Mouse (Mus musculus): ENCODE data around the gene Ninj1. TPM values are rescaled to one million over a fixed set of nuclear protein-coding genes. Genes with fewer than 3 reads are reported as not detected.

Ninj1 gene
- polyA plus RNA-seq, 1 experiment from 2014 or later, result 17.5 TPM

- no peak for ATAC-seq (ENCODE audit: low FRiP score)
- Histone ChIP-seq H3K9ac (ENCODE audit: low read length) (no peak overlapping the region), H3K4me1 (ENCODE audit: control insufficient read depth, insufficient read depth, low read length) (no peaks in the 10 kb centered on the region), H3K27ac (ENCODE audit: low read depth, low read length) (no peak overlapping the region), H3K9me3 (ENCODE audit: control insufficient read depth, low read length) (no peaks in the 10 kb centered on the region), H3K36me3 (ENCODE audit: control insufficient read depth, insufficient read depth, low read length) (no peaks in the 10 kb centered on the region), H3K27me3 (ENCODE audit: control insufficient read depth, insufficient read depth, low read length) (no peaks in the 10 kb centered on the region), H3K4me3 (ENCODE audit: low read depth, low read length) (no peak overlapping the region), H3K4me2 (no peak overlapping the region)
- DNase-seq (ENCODE audit: low spot score, missing footprints), result no peak
- WGBS, result 15% methylated on average over 10 of the region's 10 CpGs
Measured at GRCm38 (mm10) chr13:49224314-49224713, 37.0 kb downstream of the Ninj1 start.

DNA sequence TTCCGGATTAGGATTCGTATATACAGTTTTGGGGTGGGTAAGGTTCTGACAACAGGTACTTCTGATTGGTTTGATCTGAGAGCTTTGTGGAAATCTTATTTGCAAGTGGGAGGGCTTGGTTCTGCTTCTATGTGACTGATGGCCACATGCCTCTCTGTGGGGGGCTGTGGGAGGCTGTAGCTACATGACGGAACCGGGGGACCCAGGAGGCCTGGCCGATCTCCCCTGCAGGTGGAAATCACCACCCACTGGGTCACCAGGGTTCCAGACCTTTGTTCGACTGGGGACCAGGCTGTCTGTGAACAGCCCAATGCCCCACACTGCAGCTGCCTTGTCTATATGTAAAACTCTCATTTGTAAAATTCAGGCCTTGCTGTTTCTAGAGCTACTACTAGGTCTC is 37.4 kb downstream of the Ninj1 start:
- Histone ChIP-seq H3K27me3 (ENCODE audit: control insufficient read depth, insufficient read depth, low read length) (no peaks in the 10 kb centered on the region), H3K27ac (ENCODE audit: low read depth, low read length) (no peak overlapping the region), H3K4me1 (ENCODE audit: control insufficient read depth, insufficient read depth, low read length) (no peaks in the 10 kb centered on the region), H3K36me3 (ENCODE audit: control insufficient read depth, insufficient read depth, low read length) (no peaks in the 10 kb centered on the region), H3K4me2 (no peak overlapping the region), H3K9me3 (ENCODE audit: control insufficient read depth, low read length) (no peaks in the 10 kb centered on the region), H3K9ac (ENCODE audit: low read length) (no peak overlapping the region), H3K4me3 (ENCODE audit: low read depth, low read length) (no peak overlapping the region)
- no peak for DNase-seq (ENCODE audit: low spot score, missing footprints)
- no peak for ATAC-seq (ENCODE audit: low FRiP score)
- 21% methylated on average over 6 of the region's 6 CpGs for WGBS

DNA sequence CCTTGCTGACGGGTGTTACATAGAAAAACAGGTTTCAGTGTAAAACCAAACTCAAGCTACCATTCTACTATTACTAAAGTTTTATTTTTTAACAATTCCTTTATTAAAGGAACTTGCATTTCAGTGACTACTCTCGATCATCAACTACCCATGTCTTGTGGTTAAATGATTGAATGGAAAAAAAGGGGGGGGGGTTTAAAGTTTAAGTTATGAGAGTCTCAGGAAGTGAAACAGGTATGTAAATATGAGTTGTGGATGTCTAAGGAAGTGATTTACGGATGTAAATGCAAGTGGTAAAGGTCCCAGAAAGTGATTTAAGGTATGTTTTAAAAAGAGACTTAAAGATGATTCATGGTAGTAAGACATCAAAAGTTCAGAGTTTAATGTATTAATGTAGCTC is 37.9 kb downstream of the Ninj1 start:
- H3K4me3 ChIP-seq (ENCODE audit: low read depth, low read length), result no peak overlapping the region
- H3K4me1 ChIP-seq (ENCODE audit: control insufficient read depth, insufficient read depth, low read length), result no peaks in the 10 kb centered on the region
- H3K36me3 ChIP-seq (ENCODE audit: control insufficient read depth, insufficient read depth, low read length), result no peaks in the 10 kb centered on the region
- no peaks in the 10 kb centered on the region for H3K27me3 ChIP-seq (ENCODE audit: control insufficient read depth, insufficient read depth, low read length)
- H3K27ac ChIP-seq (ENCODE audit: low read depth, low read length), result no peak overlapping the region
- no peak overlapping the region for H3K9ac ChIP-seq (ENCODE audit: low read length)
- ATAC-seq (ENCODE audit: low FRiP score) (no peak), DNase-seq (ENCODE audit: low spot score, missing footprints) (no peak)
- H3K9me3 ChIP-seq (ENCODE audit: control insufficient read depth, low read length), result no peaks in the 10 kb centered on the region
- H3K4me2 ChIP-seq, result no peak overlapping the region
- 65% methylated on average over 3 of the region's 3 CpGs for WGBS

- 25% methylated on average over 4 of the region's 4 CpGs for WGBS
Measured at GRCm38 (mm10) chr13:49225633-49226032, 38.3 kb downstream of the Ninj1 start.

DNA sequence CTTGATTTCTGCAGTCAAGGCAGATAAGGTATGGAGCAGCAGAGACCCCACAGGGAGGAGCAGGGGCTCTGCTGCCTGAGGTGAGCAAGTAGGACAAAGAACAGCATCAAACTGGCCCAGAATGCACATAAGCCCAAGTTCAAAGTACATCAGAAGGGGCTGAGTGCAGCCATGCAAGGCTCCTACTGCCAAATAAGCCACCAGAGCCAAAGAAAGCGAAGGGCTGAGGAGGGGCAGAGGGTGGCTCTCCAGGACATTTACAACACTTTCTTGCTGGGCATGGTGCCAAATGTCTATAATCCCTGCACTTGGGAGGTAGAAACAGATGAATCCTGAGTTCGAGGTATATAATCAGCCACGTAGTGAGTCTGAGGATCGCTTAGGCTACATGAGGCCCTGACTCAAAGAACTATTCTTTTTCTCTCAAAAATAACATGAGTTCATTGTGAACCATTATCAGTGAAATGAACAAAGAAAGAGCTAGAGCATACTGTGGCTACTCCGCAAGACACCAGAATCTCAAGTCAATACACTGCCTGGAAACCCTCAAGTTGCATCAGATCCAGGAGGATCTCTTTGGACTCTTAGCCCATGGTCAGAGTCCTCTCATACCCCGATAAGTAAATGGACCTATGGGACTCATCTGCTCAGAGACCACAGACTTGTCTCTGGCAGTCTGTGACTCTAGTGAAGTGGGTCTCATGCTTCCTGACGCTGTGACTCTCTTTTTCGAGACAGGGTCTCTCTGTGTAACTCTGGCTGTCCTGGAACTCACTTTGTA is 46.7 kb downstream of the Ninj1 start:
- ATAC-seq (ENCODE audit: low FRiP score) (no peak), DNase-seq (ENCODE audit: low spot score, missing footprints) (no peak)
- Histone ChIP-seq H3K4me2 (no peak overlapping the region), H3K4me1 (ENCODE audit: control insufficient read depth, insufficient read depth, low read length) (no peaks in the 10 kb centered on the region), H3K4me3 (ENCODE audit: low read depth, low read length) (no peak overlapping the region), H3K9me3 (ENCODE audit: control insufficient read depth, low read length) (no peaks in the 10 kb centered on the region), H3K36me3 (ENCODE audit: control insufficient read depth, insufficient read depth, low read length) (no peaks in the 10 kb centered on the region), H3K27me3 (ENCODE audit: control insufficient read depth, insufficient read depth, low read length) (no peaks in the 10 kb centered on the region), H3K27ac (ENCODE audit: low read depth, low read length) (no peak overlapping the region), H3K9ac (ENCODE audit: low read length) (no peak overlapping the region)
- 93% methylated on average over 8 of the region's 8 CpGs for WGBS

More at GRCm38 (mm10) chr13:49225633-49226032, 38.3 kb downstream of the Ninj1 start:
- Histone ChIP-seq H3K4me1 (ENCODE audit: control insufficient read depth, insufficient read depth, low read length) (no peaks in the 10 kb centered on the region), H3K4me3 (ENCODE audit: low read depth, low read length) (no peak overlapping the region), H3K36me3 (ENCODE audit: control insufficient read depth, insufficient read depth, low read length) (no peaks in the 10 kb centered on the region), H3K9ac (ENCODE audit: low read length) (no peak overlapping the region), H3K27me3 (ENCODE audit: control insufficient read depth, insufficient read depth, low read length) (no peaks in the 10 kb centered on the region), H3K27ac (ENCODE audit: low read depth, low read length) (no peak overlapping the region), H3K4me2 (no peak overlapping the region), H3K9me3 (ENCODE audit: control insufficient read depth, low read length) (no peaks in the 10 kb centered on the region)
- DNase-seq (ENCODE audit: low spot score, missing footprints) (peak; percentile 73), ATAC-seq (ENCODE audit: low FRiP score) (no peak)

- H3K4me3 ChIP-seq (ENCODE audit: low read depth, low read length), result no peak overlapping the region
- DNase-seq (ENCODE audit: low spot score, missing footprints), result no peak
- no peaks in the 10 kb centered on the region for H3K4me1 ChIP-seq (ENCODE audit: control insufficient read depth, insufficient read depth, low read length)
- no peak overlapping the region for H3K27ac ChIP-seq (ENCODE audit: low read depth, low read length)
- H3K4me2 ChIP-seq, result no peak overlapping the region
- H3K27me3 ChIP-seq (ENCODE audit: control insufficient read depth, insufficient read depth, low read length), result no peaks in the 10 kb centered on the region
- WGBS, result 90% methylated on average over 4 of the region's 4 CpGs
- no peak overlapping the region for H3K9ac ChIP-seq (ENCODE audit: low read length)
- ATAC-seq (ENCODE audit: low FRiP score), result no peak
- no peaks in the 10 kb centered on the region for H3K9me3 ChIP-seq (ENCODE audit: control insufficient read depth, low read length)
- no peaks in the 10 kb centered on the region for H3K36me3 ChIP-seq (ENCODE audit: control insufficient read depth, insufficient read depth, low read length)
Measured at GRCm38 (mm10) chr13:49234711-49235110, 47.4 kb downstream of the Ninj1 start.

GRCm38 (mm10) chr13:49237617-49238016 is 50.3 kb downstream of the Ninj1 start:
- Histone ChIP-seq H3K9ac (ENCODE audit: low read length) (no peak overlapping the region), H3K27me3 (ENCODE audit: control insufficient read depth, insufficient read depth, low read length) (no peaks in the 10 kb centered on the region), H3K36me3 (ENCODE audit: control insufficient read depth, insufficient read depth, low read length) (no peaks in the 10 kb centered on the region), H3K4me1 (ENCODE audit: control insufficient read depth, insufficient read depth, low read length) (no peaks in the 10 kb centered on the region), H3K27ac (ENCODE audit: low read depth, low read length) (no peak overlapping the region), H3K4me3 (ENCODE audit: low read depth, low read length) (no peak overlapping the region), H3K4me2 (no peak overlapping the region), H3K9me3 (ENCODE audit: control insufficient read depth, low read length) (no peaks in the 10 kb centered on the region)
- ATAC-seq (ENCODE audit: low FRiP score) (no peak), DNase-seq (ENCODE audit: low spot score, missing footprints) (no peak)
- WGBS, result 89% methylated on average over 8 of the region's 8 CpGs

DNA sequence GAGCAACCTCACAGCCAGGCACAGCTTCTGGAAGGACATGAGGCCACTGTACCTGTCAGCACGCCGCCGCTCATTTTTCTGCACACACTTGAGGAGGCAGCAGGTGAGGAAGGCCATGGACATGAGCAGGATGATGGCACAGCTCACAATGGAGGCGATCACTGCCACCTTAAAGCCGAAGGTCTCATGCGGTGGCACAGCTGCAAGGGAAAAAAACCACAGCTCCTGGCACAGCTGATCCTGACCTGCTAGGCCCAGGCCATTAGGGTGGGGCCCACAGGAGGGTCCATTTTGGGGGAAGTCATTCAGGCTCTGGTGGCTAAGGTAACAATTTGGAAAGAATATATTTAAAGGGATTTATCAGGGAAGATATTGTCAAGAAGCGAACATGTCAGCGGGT is 51.5 kb downstream of the Ninj1 start:
- WGBS, result 93% methylated on average over 8 of the region's 8 CpGs
- Histone ChIP-seq H3K36me3 (ENCODE audit: control insufficient read depth, insufficient read depth, low read length) (no peaks in the 10 kb centered on the region), H3K27ac (ENCODE audit: low read depth, low read length) (no peak overlapping the region), H3K4me3 (ENCODE audit: low read depth, low read length) (no peak overlapping the region), H3K9ac (ENCODE audit: low read length) (no peak overlapping the region), H3K4me2 (no peak overlapping the region), H3K9me3 (ENCODE audit: control insufficient read depth, low read length) (no peaks in the 10 kb centered on the region), H3K4me1 (ENCODE audit: control insufficient read depth, insufficient read depth, low read length) (no peaks in the 10 kb centered on the region), H3K27me3 (ENCODE audit: control insufficient read depth, insufficient read depth, low read length) (no peaks in the 10 kb centered on the region)
- ATAC-seq (ENCODE audit: low FRiP score) (no peak), DNase-seq (ENCODE audit: low spot score, missing footprints) (peak; percentile 69)

DNA sequence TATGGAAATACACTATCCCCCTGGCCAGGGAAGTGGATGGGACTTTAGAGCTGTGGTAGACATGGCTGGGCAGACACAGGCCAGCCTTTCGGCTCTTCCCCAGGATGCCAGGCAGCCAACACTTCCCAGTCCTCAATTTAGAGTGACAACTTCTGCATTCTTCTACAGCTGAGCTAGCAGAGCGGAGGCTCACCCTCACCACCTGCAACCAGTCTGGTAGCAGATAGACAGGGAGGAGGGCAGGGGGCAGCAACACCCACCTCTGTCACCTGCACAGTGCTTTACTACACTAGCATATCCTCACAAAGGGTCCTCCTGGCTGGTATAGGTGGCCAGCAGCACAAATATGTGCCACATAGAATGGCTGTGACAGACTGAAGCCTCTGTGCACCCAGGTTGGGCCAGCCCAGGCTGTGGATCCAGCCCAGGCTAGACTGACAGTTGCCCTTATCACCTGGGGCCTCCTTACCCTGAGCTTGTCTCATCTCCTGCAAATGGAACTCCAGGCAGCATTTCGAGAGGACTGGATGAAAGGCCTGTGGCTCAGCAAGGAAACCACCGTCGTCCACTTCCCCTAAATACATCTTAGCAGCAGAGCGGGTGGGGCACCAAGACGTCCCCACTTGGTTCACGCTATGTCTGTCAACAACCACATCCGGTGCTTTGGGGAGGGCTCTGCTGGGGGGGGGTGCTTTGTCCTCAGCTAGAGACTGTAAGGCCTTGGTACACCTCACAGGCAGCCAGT is 55.2 kb downstream of the Ninj1 start:
- Histone ChIP-seq H3K4me3 (ENCODE audit: low read depth, low read length) (no peak overlapping the region), H3K9ac (ENCODE audit: low read length) (no peak overlapping the region), H3K4me2 (no peak overlapping the region), H3K27me3 (ENCODE audit: control insufficient read depth, insufficient read depth, low read length) (peaks cover 13% of the 10 kb centered on the region), H3K36me3 (ENCODE audit: control insufficient read depth, insufficient read depth, low read length) (no peaks in the 10 kb centered on the region), H3K9me3 (ENCODE audit: control insufficient read depth, low read length) (no peaks in the 10 kb centered on the region), H3K4me1 (ENCODE audit: control insufficient read depth, insufficient read depth, low read length) (no peaks in the 10 kb centered on the region; the same call in 1 of the 2 replicates), H3K27ac (ENCODE audit: low read depth, low read length) (no peak overlapping the region)
- no peak for DNase-seq (ENCODE audit: low spot score, missing footprints)
- 81% methylated on average over 9 of the region's 9 CpGs for WGBS
- ATAC-seq (ENCODE audit: low FRiP score), result no peak

Data from midbrain, embryonic 11.5 days (tissue).